Mouse (Mus musculus) NIH3T3 (cell line): ENCODE results near the gene Akt1s1.
A peak's percentile ranks its signal among the peaks of the same experiment; 100 is the strongest.

Experiments
- DNase-seq: peaks from one replicate; pipeline ENCODE4 v3.0.0-alpha.2; 2012; ENCODE audit warnings: low read depth

Akt1s1 gene

GRCm38 (mm10) chr7:44826771-44827170 lies 22.0 kb upstream of the Akt1s1 start:
- DNase-seq = no peak

GRCm38 (mm10) chr7:44828706-44829105 lies 20.1 kb upstream of the Akt1s1 start:
- no peak for DNase-seq

- peak; percentile 31 for DNase-seq
Observed at GRCm38 (mm10) chr7:44832763-44833162, 16.0 kb upstream of the Akt1s1 start.

- DNase-seq = no peak
Observed at GRCm38 (mm10) chr7:44835373-44836015, 13.3 kb upstream of the Akt1s1 start.

- no peak for DNase-seq
Observed at GRCm38 (mm10) chr7:44836016-44836404, 12.8 kb upstream of the Akt1s1 start.

GRCm38 (mm10) chr7:44836423-44837053 lies 12.3 kb upstream of the Akt1s1 start:
- no peak for DNase-seq

- DNase-seq = no peak
Observed at GRCm38 (mm10) chr7:44838073-44838472, 10.7 kb upstream of the Akt1s1 start.

- no peak for DNase-seq
Observed at GRCm38 (mm10) chr7:44839171-44839490, 9.7 kb upstream of the Akt1s1 start.

GRCm38 (mm10) chr7:44839491-44840191 lies 9.2 kb upstream of the Akt1s1 start:
- DNase-seq = no peak

GRCm38 (mm10) chr7:44840426-44840825 lies 8.4 kb upstream of the Akt1s1 start:
- DNase-seq = no peak

- no peak for DNase-seq
Observed at GRCm38 (mm10) chr7:44841825-44842463, 6.8 kb upstream of the Akt1s1 start.

GRCm38 (mm10) chr7:44845006-44845405 lies 3.8 kb upstream of the Akt1s1 start:
- DNase-seq = no peak

- no peak for DNase-seq
Observed at GRCm38 (mm10) chr7:44846804-44847203, 2.0 kb upstream of the Akt1s1 start.

GRCm38 (mm10) chr7:44847772-44848171 lies 1.0 kb upstream of the Akt1s1 start:
- no peak for DNase-seq

GRCm38 (mm10) chr7:44849416-44850111 lies 773 bp downstream of the Akt1s1 start:
- DNase-seq = peak; percentile 95

GRCm38 (mm10) chr7:44850146-44850545 lies 1.4 kb downstream of the Akt1s1 start:
- DNase-seq = peak; percentile 88

- DNase-seq = peak; percentile 78
Observed at GRCm38 (mm10) chr7:44850789-44851624, 2.2 kb downstream of the Akt1s1 start.

- DNase-seq = no peak
Observed at GRCm38 (mm10) chr7:44851625-44852234, 2.9 kb downstream of the Akt1s1 start.

GRCm38 (mm10) chr7:44852259-44853027 lies 3.7 kb downstream of the Akt1s1 start:
- no peak for DNase-seq

GRCm38 (mm10) chr7:44853065-44853464 lies 4.3 kb downstream of the Akt1s1 start:
- no peak for DNase-seq
